Mouse (Mus musculus): ENCODE measurements around the gene Krt17. TPM values are rescaled to one million over a fixed set of nuclear protein-coding genes. Genes with fewer than 3 reads are reported as not detected.
"Not testable (repeated sequence)": the region's sequence is repeated elsewhere in the genome, so short reads cannot be mapped to it uniquely, and the experiment has no call there.

Krt17 gene
- polyA plus RNA-seq, 1 experiment from 2014 or later, result 0.33 TPM

GRCm38 (mm10) chr11:100262058-100262980, 1.5 kb upstream of the Krt17 start:
- 22% methylated on average over 13 of the region's 13 CpGs for WGBS (ENCODE audit: insufficient replicate concordance)
- H3K4me1 ChIP-seq (replicated peaks), result no peaks in the 10 kb centered on the region
- H3K9ac ChIP-seq, result no peak overlapping the region
- no peak overlapping the region for H3K4me3 ChIP-seq (replicated peaks)
- no peaks in the 10 kb centered on the region for H3K36me3 ChIP-seq (replicated peaks)
- no peak for ATAC-seq (ENCODE audit: insufficient read depth)
- no peaks in the 10 kb centered on the region for H3K9me3 ChIP-seq (replicated peaks)
- no peak overlapping the region for H3K27ac ChIP-seq (replicated peaks)
- H3K4me2 ChIP-seq, result no peak overlapping the region
- no peaks in the 10 kb centered on the region for H3K27me3 ChIP-seq

GRCm38 (mm10) chr11:100261235-100261605, 391 bp upstream of the Krt17 start:
- 67% methylated on average over 9 of the region's 9 CpGs for WGBS (ENCODE audit: insufficient replicate concordance)

DNA sequence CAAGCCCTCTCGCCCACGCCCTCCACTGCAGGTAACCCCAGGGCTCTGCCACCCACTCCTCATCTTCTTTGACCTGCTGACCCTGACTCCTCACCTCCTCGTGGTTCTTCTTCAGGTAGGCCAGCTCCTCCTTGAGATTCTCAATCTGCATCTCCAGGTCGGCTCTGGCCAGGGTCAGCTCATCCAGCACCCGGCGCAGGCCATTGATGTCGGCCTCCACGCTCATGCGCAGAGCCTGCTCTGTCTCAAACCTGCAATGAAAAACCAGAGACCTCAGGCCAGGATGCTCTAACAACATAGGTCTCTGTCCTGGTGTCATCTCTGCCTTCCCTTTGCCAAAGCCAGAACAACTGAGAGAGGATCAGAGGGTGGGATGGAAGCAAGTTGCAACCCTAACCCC, 1.8 kb downstream of the Krt17 start:
- WGBS (ENCODE audit: insufficient replicate concordance), result 79% methylated on average over 9 of the region's 9 CpGs
- no peak overlapping the region for H3K4me2 ChIP-seq
- no peaks in the 10 kb centered on the region for H3K27me3 ChIP-seq
- no peak overlapping the region for H3K27ac ChIP-seq (replicated peaks)
- no peak overlapping the region for H3K9ac ChIP-seq
- H3K4me1 ChIP-seq (replicated peaks), result no peaks in the 10 kb centered on the region
- H3K36me3 ChIP-seq (replicated peaks), result no peaks in the 10 kb centered on the region
- no peaks in the 10 kb centered on the region for H3K9me3 ChIP-seq (replicated peaks)
- H3K4me3 ChIP-seq (replicated peaks), result no peak overlapping the region
- ATAC-seq (ENCODE audit: insufficient read depth), result no peak

More at GRCm38 (mm10) chr11:100261235-100261605, 391 bp upstream of the Krt17 start:
- Histone ChIP-seq H3K36me3 (replicated peaks) (no peaks in the 10 kb centered on the region), H3K4me3 (replicated peaks) (no peak overlapping the region), H3K27ac (replicated peaks) (no peak overlapping the region), H3K27me3 (no peaks in the 10 kb centered on the region), H3K9ac (no peak overlapping the region), H3K4me2 (no peak overlapping the region), H3K9me3 (replicated peaks) (no peaks in the 10 kb centered on the region), H3K4me1 (replicated peaks) (no peaks in the 10 kb centered on the region)
- no peak for ATAC-seq (ENCODE audit: insufficient read depth)

GRCm38 (mm10) chr11:100257967-100258366, 2.9 kb downstream of the Krt17 start:
- Histone ChIP-seq H3K9me3 (replicated peaks) (no peaks in the 10 kb centered on the region), H3K4me2 (no peak overlapping the region), H3K27ac (replicated peaks) (no peak overlapping the region), H3K36me3 (replicated peaks) (no peaks in the 10 kb centered on the region), H3K9ac (no peak overlapping the region), H3K4me1 (replicated peaks) (no peaks in the 10 kb centered on the region), H3K4me3 (replicated peaks) (no peak overlapping the region), H3K27me3 (no peaks in the 10 kb centered on the region)
- no peak for ATAC-seq (ENCODE audit: insufficient read depth)
- WGBS (ENCODE audit: insufficient replicate concordance), result 58% methylated on average over 1 of the region's 1 CpGs

- Histone ChIP-seq H3K9me3 (replicated peaks) (no peaks in the 10 kb centered on the region), H3K4me3 (replicated peaks) (no peak overlapping the region), H3K9ac (no peak overlapping the region), H3K4me1 (replicated peaks) (no peaks in the 10 kb centered on the region), H3K27ac (replicated peaks) (no peak overlapping the region), H3K27me3 (no peaks in the 10 kb centered on the region), H3K4me2 (no peak overlapping the region), H3K36me3 (replicated peaks) (no peaks in the 10 kb centered on the region)
- 73% methylated on average over 6 of the region's 6 CpGs for WGBS (ENCODE audit: insufficient replicate concordance)
- no peak for ATAC-seq (ENCODE audit: insufficient read depth)
These were observed 5.3 kb downstream of the Krt17 start for GRCm38 (mm10) chr11:100255514-100255913.

- 43% methylated on average over 5 of the region's 5 CpGs for WGBS (ENCODE audit: insufficient replicate concordance)
- ATAC-seq (ENCODE audit: insufficient read depth), result no peak
- H3K4me1 ChIP-seq (replicated peaks), result no peaks in the 10 kb centered on the region
These were observed 6.3 kb downstream of the Krt17 start for GRCm38 (mm10) chr11:100254360-100255090.

GRCm38 (mm10) chr11:100248852-100249465, 11.9 kb downstream of the Krt17 start, which contains the start of gene Krt16:
TSS of gene Krt16 (minus strand) at chr11:100248902.
- 59% methylated on average over 7 of the region's 7 CpGs for WGBS (ENCODE audit: insufficient replicate concordance)

More at GRCm38 (mm10) chr11:100254360-100255090, 6.3 kb downstream of the Krt17 start:
- Histone ChIP-seq H3K27me3 (no peaks in the 10 kb centered on the region), H3K4me3 (replicated peaks) (no peak overlapping the region), H3K4me2 (no peak overlapping the region), H3K36me3 (replicated peaks) (no peaks in the 10 kb centered on the region), H3K9ac (no peak overlapping the region), H3K27ac (replicated peaks) (no peak overlapping the region), H3K9me3 (replicated peaks) (no peaks in the 10 kb centered on the region)

GRCm38 (mm10) chr11:100246471-100246870, 14.4 kb downstream of the Krt17 start:
- not testable (repeated sequence) for ATAC-seq (ENCODE audit: insufficient read depth); H3K27ac ChIP-seq (replicated peaks); H3K9me3 ChIP-seq (replicated peaks); H3K4me2 ChIP-seq; H3K36me3 ChIP-seq (replicated peaks); H3K4me3 ChIP-seq (replicated peaks); H3K9ac ChIP-seq; H3K4me1 ChIP-seq (replicated peaks); H3K27me3 ChIP-seq
- WGBS (ENCODE audit: insufficient replicate concordance), result 60% methylated on average over 7 of the region's 7 CpGs

More at GRCm38 (mm10) chr11:100248852-100249465, 11.9 kb downstream of the Krt17 start, which contains the start of gene Krt16:
- no peak within 1 kb of the TSS for H3K9ac ChIP-seq
- no peak within 1 kb of the TSS for H3K4me3 ChIP-seq (replicated peaks)
- H3K27me3 ChIP-seq, result no peaks in the 10 kb centered on the region
- no peaks in the 10 kb centered on the region for H3K9me3 ChIP-seq (replicated peaks)
- H3K4me1 ChIP-seq (replicated peaks), result no peaks in the 10 kb centered on the region
- no peak within 1 kb of the TSS for H3K27ac ChIP-seq (replicated peaks)
- no peaks in the 10 kb centered on the region for H3K36me3 ChIP-seq (replicated peaks)
- no peak within 1 kb of the TSS for H3K4me2 ChIP-seq
- no peak for ATAC-seq (ENCODE audit: insufficient read depth)

DNA sequence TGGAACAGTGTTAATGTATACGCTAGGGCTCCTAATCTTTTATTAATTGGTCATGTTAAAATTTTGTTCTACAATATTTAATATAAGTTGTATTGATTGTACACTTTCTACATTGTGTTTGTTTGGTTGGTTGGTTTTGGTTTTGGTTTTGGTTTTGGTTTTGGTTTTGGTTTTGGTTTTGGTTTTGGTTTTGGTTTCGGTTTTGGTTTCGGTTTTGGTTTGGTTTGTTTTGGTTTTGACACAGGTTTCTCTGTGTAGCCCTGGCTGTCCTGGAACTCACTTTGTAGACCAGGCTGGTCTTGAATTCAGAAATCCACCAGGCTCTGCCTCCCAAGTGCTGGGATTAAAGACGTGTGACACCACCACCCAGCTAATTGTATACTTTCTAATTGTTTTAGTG, 20.6 kb downstream of the Krt17 start:
- WGBS (ENCODE audit: insufficient replicate concordance), result 77% methylated on average over 4 of the region's 4 CpGs
- not testable (repeated sequence) for H3K9ac ChIP-seq; H3K9me3 ChIP-seq (replicated peaks); H3K36me3 ChIP-seq (replicated peaks); H3K27me3 ChIP-seq; H3K4me3 ChIP-seq (replicated peaks); H3K27ac ChIP-seq (replicated peaks); ATAC-seq (ENCODE audit: insufficient read depth); H3K4me1 ChIP-seq (replicated peaks); H3K4me2 ChIP-seq

DNA sequence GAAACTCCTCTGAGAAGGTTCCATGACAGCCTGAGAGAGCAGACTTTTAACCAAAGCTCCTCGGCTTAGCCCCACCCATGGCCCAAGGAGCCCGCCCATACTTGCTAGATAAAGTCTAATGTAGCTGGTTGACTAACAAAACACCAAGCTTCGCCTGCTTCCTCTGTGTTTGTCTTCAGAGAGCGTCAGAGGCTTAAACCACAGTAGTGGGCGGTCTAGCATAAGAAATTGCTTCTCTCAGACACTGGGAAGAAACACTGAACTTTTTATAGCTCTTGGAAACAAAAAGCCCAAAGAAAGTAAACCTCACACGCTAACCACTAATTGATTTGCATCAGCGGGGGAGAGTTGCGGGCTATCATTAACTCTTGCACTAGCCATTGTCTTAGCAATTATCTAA, 39.1 kb downstream of the Krt17 start:
- Histone ChIP-seq H3K4me2 (no peak overlapping the region), H3K9me3 (replicated peaks) (no peaks in the 10 kb centered on the region), H3K9ac (no peak overlapping the region), H3K4me3 (replicated peaks) (no peak overlapping the region), H3K27ac (replicated peaks) (no peak overlapping the region), H3K27me3 (no peaks in the 10 kb centered on the region), H3K4me1 (replicated peaks) (no peaks in the 10 kb centered on the region), H3K36me3 (replicated peaks) (no peaks in the 10 kb centered on the region)
- 47% methylated on average over 8 of the region's 8 CpGs for WGBS (ENCODE audit: insufficient replicate concordance)
- ATAC-seq (ENCODE audit: insufficient read depth), result no peak

DNA sequence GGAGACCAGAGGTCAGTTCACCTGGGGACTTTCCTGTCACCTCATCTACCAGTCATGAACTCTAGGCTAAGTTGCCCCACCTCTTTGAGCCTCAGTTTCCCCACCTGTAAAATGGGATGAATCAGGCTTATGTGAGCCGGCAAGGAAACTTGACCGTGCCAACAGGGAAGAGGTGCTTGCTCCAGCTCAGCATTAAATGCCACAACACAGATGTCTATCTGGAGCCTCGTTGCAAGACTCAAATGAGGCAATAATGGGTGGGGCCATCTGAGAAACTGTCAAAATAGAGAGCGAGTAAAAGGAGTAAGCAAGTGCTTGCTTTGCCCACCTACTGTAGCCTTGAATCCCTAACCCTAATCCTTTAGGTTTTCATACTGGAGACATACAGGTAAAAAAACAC, 41.5 kb downstream of the Krt17 start:
- Histone ChIP-seq H3K9ac (no peak overlapping the region), H3K27me3 (no peaks in the 10 kb centered on the region), H3K4me1 (replicated peaks) (no peaks in the 10 kb centered on the region), H3K4me3 (replicated peaks) (no peak overlapping the region), H3K27ac (replicated peaks) (no peak overlapping the region), H3K9me3 (replicated peaks) (no peaks in the 10 kb centered on the region), H3K4me2 (no peak overlapping the region), H3K36me3 (replicated peaks) (no peaks in the 10 kb centered on the region)
- WGBS (ENCODE audit: insufficient replicate concordance), result 58% methylated on average over 4 of the region's 4 CpGs
- ATAC-seq (ENCODE audit: insufficient read depth), result no peak

Measured in liver, embryonic 15.5 days (tissue).